Mouse (Mus musculus) heart, adult 2 months (tissue): Measurements from ENCODE around the gene Ino80b.

Experiments
- CTCF ChIP-seq: fragments of 200-600 bp; IDR thresholded peaks from 2 replicates; pipeline ENCODE4 v1.8.1; 2022; ENCODE audit warnings: antibody characterized with exemption, mild to moderate bottlenecking, moderate library complexity
- EP300 ChIP-seq: fragments of 200-500 bp; IDR thresholded peaks from 2 replicates; pipeline ENCODE4 v1.6.1; 2011; ENCODE audit warnings: low read depth, low read length, control low read depth; ENCODE audit not compliant: insufficient read depth
- POLR2A ChIP-seq: fragments of 200-500 bp; IDR thresholded peaks from 2 replicates; pipeline ENCODE4 v1.6.1; 2011; ENCODE audit warnings: mild to moderate bottlenecking, low read depth, low read length, control low read depth; ENCODE audit not compliant: insufficient read depth

DNA sequence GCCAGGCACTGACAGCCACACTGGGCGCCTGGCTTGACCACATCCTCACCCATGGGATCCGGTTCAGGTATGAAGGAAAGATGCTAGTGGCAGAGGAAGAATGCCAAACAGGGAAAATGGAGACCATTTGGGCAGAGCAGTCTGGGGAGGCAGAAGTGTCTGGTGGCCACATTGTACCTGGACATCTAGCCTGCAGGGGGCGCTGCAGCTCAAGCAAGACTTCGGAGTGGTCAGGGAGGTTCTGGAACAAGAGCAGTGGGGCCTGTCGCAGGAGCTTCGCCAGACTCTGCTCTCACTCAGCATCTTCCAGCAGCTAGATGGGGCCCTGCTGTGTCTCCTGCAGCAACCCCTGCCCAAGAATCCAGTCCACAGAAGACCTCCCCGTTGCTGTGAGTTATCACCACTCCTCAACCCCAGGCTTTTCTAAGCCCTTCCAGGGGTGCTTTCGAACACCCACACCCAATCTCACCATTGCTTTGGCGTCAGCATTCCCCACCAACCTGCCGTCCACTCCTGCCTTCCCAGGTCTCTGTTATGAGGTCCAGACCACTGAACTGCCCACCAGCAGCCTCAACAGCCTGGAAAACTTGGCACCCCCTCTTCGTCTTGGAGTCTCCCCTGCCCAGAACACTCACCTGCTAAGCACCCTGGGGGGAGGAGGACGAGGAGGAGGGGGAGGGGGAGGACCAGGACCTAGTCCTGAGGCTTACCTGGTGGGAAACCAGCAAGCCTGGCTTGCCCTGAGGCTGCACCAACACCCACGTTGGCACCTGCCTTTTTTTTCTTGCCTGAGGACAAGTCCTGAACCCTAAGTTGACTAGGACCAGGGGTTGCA, 17.4 kb downstream of the Ino80b start:
- TF ChIP-seq POLR2A (no peak), CTCF (peak; percentile 83), EP300 (no peak)
